In genomic region chr9:52337786-52338322, GRCm38 (mm10) we compare ENCODE assay signal across 13 mouse cellular contexts.
"Had no signal": no experiment of that assay in that cellular context is flagged by ENCODE, and none has a peak within 500 bp of the region (broad histone marks: within the 10 kb centered on the region; RNA-seq: fewer than 3 reads in every experiment).

No protein-coding gene starts in this region.

- H3K9me3 ChIP-seq: kidney, embryonic 15.5 days; limb, embryonic 13.5 days; neural tube, embryonic 12.5 days; stomach, embryonic 15.5 days had no signal

- H3K4me1 ChIP-seq: neural tube, embryonic 12.5 days; stomach, embryonic 15.5 days had no signal

- H3K4me3 ChIP-seq: kidney, embryonic 15.5 days; limb, embryonic 13.5 days; neural tube, embryonic 12.5 days; stomach, embryonic 15.5 days had no signal

- H3K36me3 ChIP-seq: kidney, embryonic 15.5 days; limb, embryonic 13.5 days; neural tube, embryonic 12.5 days; stomach, embryonic 15.5 days had no signal

- H3K9ac ChIP-seq: kidney, embryonic 15.5 days; limb, embryonic 13.5 days; liver, embryonic 14.5 days; neural tube, embryonic 12.5 days; stomach, embryonic 15.5 days had no signal

- H3K27ac ChIP-seq: kidney, embryonic 15.5 days; limb, embryonic 13.5 days; liver, embryonic 14.5 days; neural tube, embryonic 12.5 days; stomach, embryonic 15.5 days had no signal

- DNase-seq: kidney, adult 2 months; kidney, postnatal 14 days; left cerebral cortex, postnatal 4 days; lung, adult 18-20 months; right cerebral cortex, postnatal 4 days; spleen, adult 18-20 months; thymus, adult 2 months; thymus, postnatal 25 days had no signal

- H3K4me2 ChIP-seq: kidney, embryonic 15.5 days; limb, embryonic 13.5 days; neural tube, embryonic 12.5 days; stomach, embryonic 15.5 days had no signal

- H3K27me3 ChIP-seq: kidney, embryonic 15.5 days; limb, embryonic 13.5 days; neural tube, embryonic 12.5 days; stomach, embryonic 15.5 days had no signal
